Mouse (Mus musculus) right cerebral cortex, postnatal 10 days (tissue): ENCODE measurements around the gene Odf3l2.
A peak's percentile ranks its signal among the peaks of the same experiment; 100 is the strongest.

Experiments
- DNase-seq, 2 experiments: peaks; one replicate each; pipeline ENCODE4 v3.0.0; 2021; ENCODE audit warnings: low spot score in 2 of 2

The Odf3l2 gene

GRCm38 (mm10) chr10:79645711-79646110 is at the start of gene Odf3l2:
TSS of gene Odf3l2 (minus strand) at chr10:79645738.
- no peak for DNase-seq

GRCm38 (mm10) chr10:79694379-79694655 is 48.8 kb upstream of the Odf3l2 start:
- DNase-seq = no peak

- DNase-seq = no peak
These were observed 48.2 kb upstream of the Odf3l2 start for GRCm38 (mm10) chr10:79693580-79694378.

- DNase-seq = no peak
These were observed 46.5 kb upstream of the Odf3l2 start for GRCm38 (mm10) chr10:79691986-79692548.

GRCm38 (mm10) chr10:79689178-79689577 is 43.6 kb upstream of the Odf3l2 start:
- no peak for DNase-seq

GRCm38 (mm10) chr10:79688720-79689119 is 43.2 kb upstream of the Odf3l2 start, which contains the start of gene Gzmm:
TSS of gene Gzmm (plus strand) at chr10:79689020.
- no peak for DNase-seq

GRCm38 (mm10) chr10:79687513-79687912 is 42.0 kb upstream of the Odf3l2 start:
- no peak for DNase-seq

GRCm38 (mm10) chr10:79686691-79687090 is 41.2 kb upstream of the Odf3l2 start:
- no peak for DNase-seq

- no peak for DNase-seq
These were observed 40.7 kb upstream of the Odf3l2 start for GRCm38 (mm10) chr10:79686219-79686618.

GRCm38 (mm10) chr10:79684770-79685600 is 39.4 kb upstream of the Odf3l2 start:
- no peak for DNase-seq

GRCm38 (mm10) chr10:79683726-79684640 is 38.4 kb upstream of the Odf3l2 start:
- DNase-seq = no peak

- DNase-seq = peak in 1 of 2 experiments; percentile 73
These were observed 37.5 kb upstream of the Odf3l2 start for GRCm38 (mm10) chr10:79682916-79683582.

- peak in 1 of 2 experiments; percentile 51 for DNase-seq
These were observed 37.0 kb upstream of the Odf3l2 start for GRCm38 (mm10) chr10:79682551-79682915.

GRCm38 (mm10) chr10:79681591-79682245 is 36.2 kb upstream of the Odf3l2 start, which contains the start of gene Cdc34:
TSS of gene Cdc34 (plus strand) at chr10:79682195.
- DNase-seq = peak; percentile 100

- peak; percentile 48 to 74 for DNase-seq
These were observed 35.3 kb upstream of the Odf3l2 start for GRCm38 (mm10) chr10:79680606-79681495.

GRCm38 (mm10) chr10:79675346-79676035 is 30.0 kb upstream of the Odf3l2 start:
- DNase-seq = no peak

GRCm38 (mm10) chr10:79673054-79673453 is 27.5 kb upstream of the Odf3l2 start:
- peak in 1 of 2 experiments; percentile 36 for DNase-seq

GRCm38 (mm10) chr10:79672088-79672455 is 26.5 kb upstream of the Odf3l2 start:
- DNase-seq = no peak
